In the genomic region with DNA sequence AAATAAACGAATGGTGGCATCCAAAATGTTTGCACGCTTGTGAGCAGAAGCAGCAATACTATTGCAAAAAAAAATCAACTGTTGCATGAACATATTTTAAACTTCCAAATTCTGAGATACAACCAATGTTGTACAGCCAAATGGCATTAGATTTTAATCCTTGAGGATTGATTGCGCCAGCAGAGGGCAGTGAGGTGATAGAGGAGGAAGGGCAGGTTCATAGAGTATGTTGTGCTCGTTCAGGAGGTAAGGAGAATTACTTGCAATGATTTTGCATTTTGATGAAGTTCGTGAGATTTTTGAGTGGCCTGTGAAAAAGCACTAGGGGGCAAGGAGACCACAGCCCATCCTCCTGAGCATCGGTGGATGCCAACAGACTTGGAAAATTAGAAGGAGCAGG, we compare ENCODE assay signal across 10 mouse cellular contexts. TPM values are rescaled to one million over a fixed set of nuclear protein-coding genes. Genes with fewer than 3 reads are reported as not detected.
DNase-seq lines count a peak whose midpoint lies in the region; ATAC-seq lines count a peak whose summit lies in the region.
"Had no signal": no experiment of that assay in that cellular context is flagged by ENCODE, and none has a peak within 500 bp of the region (broad histone marks: within the 10 kb centered on the region; RNA-seq: fewer than 3 reads in every experiment).

No protein-coding gene starts in this region.

- H3K27ac ChIP-seq in heart, embryonic 12.5 days (ENCODE audit: poor library complexity, severe bottlenecking) = no peak overlapping the region
- H3K27ac ChIP-seq: heart, embryonic 15.5 days had no signal

- H3K4me2 ChIP-seq in heart, embryonic 12.5 days = no peak overlapping the region
- H3K4me2 ChIP-seq: heart, embryonic 15.5 days had no signal

- no peaks in the 10 kb centered on the region for H3K4me1 ChIP-seq in heart, embryonic 12.5 days (replicated peaks)
- H3K4me1 ChIP-seq: heart, embryonic 15.5 days had no signal

- peak; percentile 62 to 89 for DNase-seq in heart, adult 18-20 months
- DNase-seq in 416B (ENCODE audit: low read depth) = peak; percentile 37
- DNase-seq in brain, adult 2 months (ENCODE audit: low read depth, low spot score) = peak; percentile 92
- DNase-seq in fat pad, adult 2 months (ENCODE audit: extremely low read depth, low read depth, low spot score) = peak; percentile 1
- peak; percentile 56 to 75 for DNase-seq in kidney, postnatal 25 days
- DNase-seq in lung, adult 18-20 months = peak; percentile 42 to 50
- peak; percentile 61 for DNase-seq in right cerebral cortex, postnatal 25 days

- WGBS in heart, embryonic 12.5 days = 24% methylated on average over 6 of the region's 6 CpGs

- no peak for ATAC-seq in heart, embryonic 12.5 days (ENCODE audit: insufficient number of reproducible peaks, low FRiP score)

- no peaks in the 10 kb centered on the region for H3K27me3 ChIP-seq in heart, embryonic 12.5 days (replicated peaks)
- H3K27me3 ChIP-seq: heart, embryonic 15.5 days had no signal

- H3K9ac ChIP-seq in heart, embryonic 12.5 days = no peak overlapping the region
- H3K9ac ChIP-seq: heart, embryonic 15.5 days had no signal

- H3K9me3 ChIP-seq in heart, embryonic 12.5 days (replicated peaks) = no peaks in the 10 kb centered on the region
- H3K9me3 ChIP-seq: heart, embryonic 15.5 days had no signal

- H3K4me3 ChIP-seq in heart, embryonic 12.5 days = no peak overlapping the region
- H3K4me3 ChIP-seq: heart, embryonic 15.5 days had no signal

- H3K36me3 ChIP-seq in heart, embryonic 12.5 days = no peaks in the 10 kb centered on the region
- H3K36me3 ChIP-seq: heart, embryonic 15.5 days had no signal

RNA-seq across cellular contexts. Expression of gene F830045P16Rik, which starts 33.8 kb away (rescaled TPM):
- total RNA-seq in heart, adult 18-20 months (2021) = not detected
- not detected in 2 replicates for polyA plus RNA-seq in heart, embryonic 12.5 days (2016; fragmentation: Nextera tagmentation; extraction: Ambion mirVana)
- polyA plus RNA-seq: heart, embryonic 15.5 days; neural tube, embryonic 14.5 days had no signal

Comparison
In these comparisons a context has a peak if more than half of its experiments do, and no peak if none do; other contexts are left out.
1. DNase-seq: peak in every context shown above with its lines; median percentile 92 in brain, adult 2 months; 76 in heart, adult 18-20 months; 66 in kidney, postnatal 25 days; 61 in right cerebral cortex, postnatal 25 days; 46 in lung, adult 18-20 months; 37 in 416B; 1 in fat pad, adult 2 months.